Mouse (Mus musculus) bone marrow, adult 2 months (tissue): Measurements from ENCODE around the gene Pdhb.

ENCODE experiments used
- CTCF ChIP-seq: fragments of 200-500 bp; IDR thresholded peaks from 2 replicates; pipeline ENCODE4 v1.5.1; 2011; ENCODE audit warnings: low read length, control low read depth; ENCODE audit not compliant: control insufficient read depth, insufficient read depth
- POLR2A ChIP-seq: fragments of 200-500 bp; IDR thresholded peaks from 2 replicates; pipeline ENCODE4 v1.6.1; 2011; ENCODE audit warnings: low read depth, mild to moderate bottlenecking, control low read depth, low read length, borderline replicate concordance; ENCODE audit not compliant: control insufficient read depth

GRCm38 (mm10) chr14:8154072-8154471 lies 18.8 kb downstream of the Pdhb start:
- TF ChIP-seq CTCF, result no peak
- no peak for TF ChIP-seq POLR2A
